Mouse (Mus musculus): ENCODE data around the gene Col6a1.
A peak's percentile ranks its signal among the peaks of the same experiment; 100 is the strongest.

The Col6a1 gene

GRCm38 (mm10) chr10:76680758-76681650, 45.0 kb downstream of the Col6a1 start:
- DNase-seq (ENCODE audit: low spot score in 2 of 2) = no peak

GRCm38 (mm10) chr10:76678122-76678521, 47.8 kb downstream of the Col6a1 start:
- DNase-seq (ENCODE audit: low spot score in 2 of 2) = peak in 1 of 2 experiments; percentile 23

GRCm38 (mm10) chr10:76675268-76675667, 50.7 kb downstream of the Col6a1 start:
- DNase-seq (ENCODE audit: low spot score in 2 of 2) = no peak

GRCm38 (mm10) chr10:76674581-76674980, 51.4 kb downstream of the Col6a1 start:
- no peak for DNase-seq (ENCODE audit: low spot score in 2 of 2)

- DNase-seq (ENCODE audit: low spot score in 2 of 2) = no peak
Measured at GRCm38 (mm10) chr10:76671939-76672338, 54.0 kb downstream of the Col6a1 start.

GRCm38 (mm10) chr10:76668947-76669284, 57.1 kb downstream of the Col6a1 start:
- DNase-seq (ENCODE audit: low spot score in 2 of 2) = peak; percentile 32 to 64

- DNase-seq (ENCODE audit: low spot score in 2 of 2) = no peak
Measured at GRCm38 (mm10) chr10:76668261-76668946, 57.6 kb downstream of the Col6a1 start.

GRCm38 (mm10) chr10:76667197-76667805, 58.7 kb downstream of the Col6a1 start:
- DNase-seq (ENCODE audit: low spot score in 2 of 2) = no peak

GRCm38 (mm10) chr10:76665551-76665950, 60.4 kb downstream of the Col6a1 start:
- DNase-seq (ENCODE audit: low spot score in 2 of 2) = no peak

GRCm38 (mm10) chr10:76664156-76665115, 61.5 kb downstream of the Col6a1 start:
- no peak for DNase-seq (ENCODE audit: low spot score in 2 of 2)
